Mouse (Mus musculus): ENCODE results near the gene Tiam1. TPM values are rescaled to one million over a fixed set of nuclear protein-coding genes. Genes with fewer than 3 reads are reported as not detected.

The Tiam1 gene
- polyA plus RNA-seq, 1 experiment from 2014 or later, result 16.4 TPM

- Histone ChIP-seq H3K9me3 (no peaks in the 10 kb centered on the region), H3K36me3 (peaks cover 9% of the 10 kb centered on the region; the same call in 1 of the 2 replicates), H3K27me3 (ENCODE audit: insufficient read depth, poor library complexity, severe bottlenecking) (no peaks in the 10 kb centered on the region), H3K4me3 (no peak overlapping the region), H3K27ac (no peak overlapping the region), H3K4me1 (peaks cover 4% of the 10 kb centered on the region; the same call in 1 of the 2 replicates)
- no peak for DNase-seq (ENCODE audit: low spot score)
- 85% methylated on average over 14 of the region's 14 CpGs for WGBS
Measured at GRCm38 (mm10) chr16:89898299-89898625, 245.3 kb downstream of the Tiam1 start.

DNA sequence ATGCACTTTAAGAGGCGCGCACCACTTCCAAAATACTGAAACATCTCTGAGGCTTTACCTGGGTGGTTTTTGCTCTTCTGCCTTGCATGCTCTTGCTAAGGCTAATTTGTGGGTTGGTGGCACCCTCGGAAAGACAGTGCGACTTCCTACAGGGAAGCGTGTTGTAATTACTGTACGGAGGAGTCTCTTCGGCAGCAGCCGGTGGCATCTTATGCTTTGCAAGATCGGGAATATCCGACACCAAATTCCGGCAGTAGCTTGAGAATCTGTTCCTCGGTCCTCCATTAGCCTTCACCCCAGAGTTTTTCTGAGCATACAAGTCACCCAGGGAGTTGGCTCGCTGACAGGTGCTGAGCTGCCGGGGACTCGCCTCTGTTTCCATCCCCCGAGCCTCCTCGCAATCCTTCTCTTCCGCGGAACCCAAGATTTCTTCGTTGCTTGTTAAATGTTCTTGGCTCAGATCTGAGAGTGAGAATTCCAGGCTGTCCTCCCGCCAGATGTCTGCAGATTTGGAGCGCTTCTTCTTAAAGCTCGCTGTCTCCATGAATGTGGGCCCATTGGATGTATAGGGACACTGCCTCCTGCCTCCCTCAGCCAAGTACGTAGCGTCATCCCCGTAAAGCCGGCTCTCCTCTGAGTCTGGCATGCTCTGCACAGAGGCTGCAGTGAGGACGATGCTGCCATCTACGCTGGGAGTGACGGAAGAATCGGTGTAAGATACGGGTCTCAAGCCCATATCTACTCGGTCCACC is 245.8 kb downstream of the Tiam1 start:
- Histone ChIP-seq H3K4me3 (no peak overlapping the region), H3K36me3 (peaks cover 9% of the 10 kb centered on the region; the same call in 1 of the 2 replicates), H3K27me3 (ENCODE audit: insufficient read depth, poor library complexity, severe bottlenecking) (no peaks in the 10 kb centered on the region), H3K4me1 (peaks cover 4% of the 10 kb centered on the region; the same call in 1 of the 2 replicates), H3K9me3 (no peaks in the 10 kb centered on the region), H3K27ac (no peak overlapping the region)
- WGBS, result 84% methylated on average over 33 of the region's 33 CpGs
- DNase-seq (ENCODE audit: low spot score), result no peak

DNA sequence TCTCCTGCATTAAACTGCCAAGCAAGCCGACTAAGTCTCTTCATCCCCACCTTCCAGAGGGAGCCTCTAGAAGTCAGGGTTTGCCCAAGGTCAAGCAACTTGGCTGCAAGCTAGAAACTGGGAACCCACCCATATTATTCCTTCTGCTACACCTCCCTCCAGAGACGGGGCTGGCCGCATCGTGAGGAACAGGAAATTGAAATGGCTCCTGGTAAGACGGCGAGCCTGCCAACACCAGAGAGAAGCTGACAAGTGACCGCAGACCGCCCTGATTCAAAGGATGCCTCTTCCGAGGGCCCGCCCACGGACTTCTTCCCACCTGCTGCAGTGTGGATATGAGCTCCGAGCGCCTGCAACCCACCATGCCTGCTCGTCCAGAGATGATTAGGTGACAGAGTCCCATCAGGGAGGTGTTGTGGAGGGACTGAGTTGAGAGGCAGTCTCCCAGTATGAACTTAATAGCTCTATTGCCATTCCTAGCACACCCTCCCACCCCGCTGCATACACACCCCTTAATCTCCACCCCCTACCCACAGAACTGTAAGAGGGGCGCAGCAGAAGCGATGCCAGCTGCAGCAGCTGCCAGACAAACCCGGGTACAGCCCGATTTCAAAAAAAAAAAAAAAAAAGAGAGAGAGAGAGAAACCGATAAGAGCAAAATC is 246.6 kb downstream of the Tiam1 start:
- Histone ChIP-seq H3K4me1 (peaks cover 4% of the 10 kb centered on the region; the same call in 1 of the 2 replicates), H3K9me3 (no peaks in the 10 kb centered on the region), H3K36me3 (peaks cover 9% of the 10 kb centered on the region; the same call in 1 of the 2 replicates), H3K27me3 (ENCODE audit: insufficient read depth, poor library complexity, severe bottlenecking) (no peaks in the 10 kb centered on the region), H3K27ac (no peak overlapping the region), H3K4me3 (no peak overlapping the region)
- WGBS, result 80% methylated on average over 20 of the region's 20 CpGs
- no peak for DNase-seq (ENCODE audit: low spot score)

GRCm38 (mm10) chr16:89896392-89896791 is 247.2 kb downstream of the Tiam1 start:
- 72% methylated on average over 9 of the region's 9 CpGs for WGBS

DNA sequence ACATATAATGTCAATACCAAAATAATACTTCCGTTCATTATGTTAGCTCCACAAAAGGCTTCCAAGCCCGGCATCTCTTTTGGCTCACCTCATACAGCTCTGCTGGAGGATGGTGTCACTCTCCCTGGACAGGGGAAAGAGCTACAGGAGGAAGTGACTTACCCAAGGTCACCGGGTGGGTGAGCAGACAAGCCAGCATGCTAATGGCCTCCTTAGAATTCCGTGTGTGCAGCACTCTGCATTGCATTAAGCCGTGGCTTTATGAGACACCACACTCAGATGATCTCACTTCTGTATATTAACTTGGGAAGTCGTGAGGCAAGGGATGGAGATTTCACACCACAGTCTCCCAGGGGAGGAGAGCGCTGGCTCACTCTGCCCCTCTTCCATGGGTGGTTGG is 248.3 kb downstream of the Tiam1 start:
- DNase-seq (ENCODE audit: low spot score), result no peak
- no peaks in the 10 kb centered on the region for H3K9me3 ChIP-seq
- H3K4me3 ChIP-seq, result no peak overlapping the region
- H3K4me1 ChIP-seq, result peaks cover 15% of the 10 kb centered on the region
- 85% methylated on average over 7 of the region's 7 CpGs for WGBS
- H3K27me3 ChIP-seq (ENCODE audit: insufficient read depth, poor library complexity, severe bottlenecking), result no peaks in the 10 kb centered on the region
- H3K27ac ChIP-seq, result no peak overlapping the region
- peaks cover 9% of the 10 kb centered on the region; the same call in 1 of the 2 replicates for H3K36me3 ChIP-seq

More at GRCm38 (mm10) chr16:89896392-89896791, 247.2 kb downstream of the Tiam1 start:
- Histone ChIP-seq H3K4me3 (no peak overlapping the region), H3K4me1 (peaks cover 4% of the 10 kb centered on the region; the same call in 1 of the 2 replicates), H3K27ac (no peak overlapping the region), H3K36me3 (peaks cover 9% of the 10 kb centered on the region; the same call in 1 of the 2 replicates), H3K9me3 (no peaks in the 10 kb centered on the region), H3K27me3 (ENCODE audit: insufficient read depth, poor library complexity, severe bottlenecking) (no peaks in the 10 kb centered on the region)
- DNase-seq (ENCODE audit: low spot score), result no peak

GRCm38 (mm10) chr16:89894816-89895215 is 248.8 kb downstream of the Tiam1 start:
- WGBS, result 81% methylated on average over 8 of the region's 8 CpGs
- H3K36me3 ChIP-seq, result peaks cover 9% of the 10 kb centered on the region; the same call in 1 of the 2 replicates
- H3K27me3 ChIP-seq (ENCODE audit: insufficient read depth, poor library complexity, severe bottlenecking), result no peaks in the 10 kb centered on the region
- no peak for DNase-seq (ENCODE audit: low spot score)
- peaks cover 20% of the 10 kb centered on the region for H3K4me1 ChIP-seq
- H3K4me3 ChIP-seq, result no peak overlapping the region
- H3K9me3 ChIP-seq, result no peaks in the 10 kb centered on the region
- H3K27ac ChIP-seq, result no peak overlapping the region

DNA sequence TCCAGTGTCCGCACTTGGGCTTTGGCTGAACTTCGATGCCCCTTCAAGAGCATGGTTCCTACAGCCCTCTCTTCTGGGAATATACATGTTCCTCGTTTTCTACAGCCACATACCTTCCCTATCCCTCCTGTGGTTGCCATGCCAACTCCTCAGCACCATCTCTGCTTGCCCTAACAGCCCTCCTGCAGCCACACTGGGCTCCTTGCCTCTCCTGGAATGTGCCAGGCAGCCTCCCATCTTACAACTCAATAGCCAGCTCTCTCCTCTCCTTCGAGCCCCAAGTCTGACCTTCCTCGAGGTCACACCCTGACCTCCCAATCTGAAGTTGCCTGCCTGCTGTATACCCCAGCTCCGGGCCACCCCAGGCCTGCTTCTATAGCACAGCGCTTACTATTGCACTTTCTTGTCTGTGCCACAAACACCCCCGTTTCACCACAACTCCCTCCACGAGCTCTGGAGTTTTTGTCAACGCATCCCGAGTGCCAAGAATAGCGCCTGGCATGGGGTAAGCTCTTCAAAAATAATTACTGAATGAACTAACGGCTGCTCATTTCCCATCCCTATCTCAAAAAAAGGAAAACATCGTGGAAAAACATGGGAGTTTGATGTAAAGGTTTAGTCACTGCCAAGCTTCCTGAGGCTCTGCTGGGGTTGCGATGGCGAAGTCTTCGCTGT is 252.9 kb downstream of the Tiam1 start:
- H3K27ac ChIP-seq, result no peak overlapping the region
- no peaks in the 10 kb centered on the region for H3K36me3 ChIP-seq
- H3K4me3 ChIP-seq, result no peak overlapping the region
- H3K9me3 ChIP-seq, result no peaks in the 10 kb centered on the region
- H3K27me3 ChIP-seq (ENCODE audit: insufficient read depth, poor library complexity, severe bottlenecking), result no peaks in the 10 kb centered on the region
- WGBS, result 65% methylated on average over 17 of the region's 17 CpGs
- H3K4me1 ChIP-seq, result peaks cover 20% of the 10 kb centered on the region
- no peak for DNase-seq (ENCODE audit: low spot score)

DNA sequence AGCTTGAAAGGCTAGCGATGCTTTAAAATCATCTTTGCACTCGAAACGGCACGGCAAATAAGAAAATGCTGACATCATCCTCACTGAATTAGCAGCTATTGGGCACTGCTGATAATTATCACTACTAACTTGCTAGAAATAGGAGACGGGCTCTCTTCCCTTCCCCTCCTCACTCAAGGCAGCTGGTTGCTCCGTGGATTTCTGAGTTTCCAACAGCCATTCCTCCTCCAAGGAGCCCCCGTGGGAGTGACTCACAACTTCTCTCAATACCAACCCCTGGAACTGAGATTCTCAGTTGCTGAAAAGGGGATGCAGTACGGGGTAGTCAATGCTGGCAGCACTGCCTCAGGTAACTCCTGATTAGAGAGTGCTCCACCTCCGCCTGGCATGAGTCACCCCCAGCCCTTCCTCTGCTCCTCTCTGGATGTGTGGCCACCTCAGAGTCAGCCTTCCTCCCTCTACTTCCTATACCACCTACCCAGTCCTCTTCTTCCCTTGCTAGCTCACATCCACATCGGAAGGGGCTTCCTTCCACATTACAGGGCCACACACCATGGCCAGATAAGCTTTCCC is 253.6 kb downstream of the Tiam1 start:
- no peaks in the 10 kb centered on the region for H3K9me3 ChIP-seq
- H3K4me1 ChIP-seq, result peaks cover 20% of the 10 kb centered on the region
- H3K36me3 ChIP-seq, result no peaks in the 10 kb centered on the region
- no peak overlapping the region for H3K4me3 ChIP-seq
- no peaks in the 10 kb centered on the region for H3K27me3 ChIP-seq (ENCODE audit: insufficient read depth, poor library complexity, severe bottlenecking)
- no peak for DNase-seq (ENCODE audit: low spot score)
- H3K27ac ChIP-seq, result no peak overlapping the region
- 52% methylated on average over 10 of the region's 10 CpGs for WGBS

GRCm38 (mm10) chr16:89886561-89886960 is 257.0 kb downstream of the Tiam1 start:
- Histone ChIP-seq H3K36me3 (peaks cover 7% of the 10 kb centered on the region), H3K27me3 (ENCODE audit: insufficient read depth, poor library complexity, severe bottlenecking) (no peaks in the 10 kb centered on the region), H3K4me1 (peaks cover 35% of the 10 kb centered on the region), H3K4me3 (no peak overlapping the region), H3K9me3 (no peaks in the 10 kb centered on the region), H3K27ac (no peak overlapping the region)
- no peak for DNase-seq (ENCODE audit: low spot score)

DNA sequence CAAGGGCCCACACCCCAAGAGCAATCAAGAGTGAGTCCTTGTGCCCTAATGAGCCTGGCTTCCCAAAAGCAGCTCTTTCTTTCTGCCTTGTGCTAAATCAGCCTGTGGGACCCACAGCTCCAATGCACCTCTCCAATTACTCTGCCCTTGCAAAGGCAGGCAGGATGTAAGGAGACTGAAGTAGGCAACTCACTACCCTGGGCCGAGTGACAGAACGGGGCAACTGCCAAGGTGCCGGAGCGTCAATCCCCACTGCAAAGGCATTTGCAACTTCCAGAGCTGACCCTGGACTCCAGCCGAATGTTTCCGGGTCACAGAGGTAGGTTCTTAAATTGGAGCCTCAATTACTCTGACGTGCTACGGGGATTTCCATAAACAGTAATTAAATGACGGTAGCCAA is 257.9 kb downstream of the Tiam1 start:
- H3K27me3 ChIP-seq (ENCODE audit: insufficient read depth, poor library complexity, severe bottlenecking), result no peaks in the 10 kb centered on the region
- no peaks in the 10 kb centered on the region for H3K9me3 ChIP-seq
- H3K4me1 ChIP-seq, result peaks cover 28% of the 10 kb centered on the region
- 85% methylated on average over 9 of the region's 9 CpGs for WGBS
- no peak for DNase-seq (ENCODE audit: low spot score)
- H3K4me3 ChIP-seq, result no peak overlapping the region
- H3K36me3 ChIP-seq, result peaks cover 7% of the 10 kb centered on the region
- H3K27ac ChIP-seq, result no peak overlapping the region

DNA sequence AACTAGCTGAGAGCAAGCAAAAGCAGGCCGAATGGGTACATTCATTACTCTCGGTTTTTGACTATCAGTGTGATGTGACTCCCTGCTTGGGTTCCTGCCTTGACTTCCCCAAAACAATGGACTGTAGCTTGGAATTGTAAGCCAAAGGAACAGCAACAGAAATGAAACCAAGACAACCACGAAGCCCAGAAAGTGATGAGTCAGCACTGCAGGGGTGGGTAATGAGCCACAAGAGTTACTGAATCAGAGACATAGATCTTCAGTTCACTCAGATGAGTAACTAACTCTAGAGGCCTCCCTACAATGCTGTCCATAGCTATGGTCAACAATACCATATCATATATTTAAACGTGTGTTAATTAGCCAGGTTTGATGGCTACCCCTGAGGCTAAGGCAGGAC is 259.7 kb downstream of the Tiam1 start:
- H3K27me3 ChIP-seq (ENCODE audit: insufficient read depth, poor library complexity, severe bottlenecking), result no peaks in the 10 kb centered on the region
- peaks cover 7% of the 10 kb centered on the region for H3K36me3 ChIP-seq
- H3K4me1 ChIP-seq, result peaks cover 15% of the 10 kb centered on the region
- WGBS, result 95% methylated on average over 4 of the region's 4 CpGs
- H3K4me3 ChIP-seq, result no peak overlapping the region
- H3K9me3 ChIP-seq, result no peaks in the 10 kb centered on the region
- no peak for DNase-seq (ENCODE audit: low spot score)
- no peak overlapping the region for H3K27ac ChIP-seq

DNA sequence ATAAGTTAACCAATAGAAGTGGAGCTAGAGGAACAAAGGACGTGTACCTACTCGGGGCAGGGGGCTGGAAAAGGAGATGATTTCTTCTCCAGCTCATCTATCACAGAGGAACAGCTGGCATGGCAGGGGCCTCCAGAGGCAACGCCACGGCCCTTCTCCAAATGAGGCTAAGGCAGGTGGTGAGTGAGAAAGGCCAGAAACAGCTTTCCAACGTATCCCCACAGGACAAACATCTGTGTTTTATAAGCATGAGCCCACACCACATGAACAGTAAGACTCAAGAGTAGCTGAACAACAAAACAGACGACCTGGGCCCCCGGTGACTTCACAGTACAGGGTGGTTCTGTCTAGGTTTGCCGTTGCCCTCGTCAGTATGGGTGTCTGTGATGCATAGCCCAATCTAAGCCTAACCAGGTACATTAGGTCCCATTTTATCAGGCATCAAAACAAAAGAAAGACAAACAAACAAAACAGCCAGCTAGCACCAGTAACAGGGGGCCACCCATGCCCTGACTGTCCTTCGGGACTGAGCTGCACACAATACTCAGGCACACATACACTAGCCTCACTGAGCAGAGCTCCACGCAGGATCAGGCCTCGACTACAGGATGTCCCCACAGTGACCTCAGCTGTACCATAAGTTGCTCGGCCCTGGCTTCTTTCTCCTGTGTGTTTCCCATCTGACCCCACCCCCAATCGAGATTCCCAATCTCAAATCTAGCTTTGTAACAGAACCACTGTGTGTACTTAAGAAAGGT is 260.9 kb downstream of the Tiam1 start:
- peaks cover 15% of the 10 kb centered on the region for H3K4me1 ChIP-seq
- no peak overlapping the region for H3K4me3 ChIP-seq
- no peaks in the 10 kb centered on the region for H3K27me3 ChIP-seq (ENCODE audit: insufficient read depth, poor library complexity, severe bottlenecking)
- no peak overlapping the region; the same call in 1 of the 2 replicates for H3K27ac ChIP-seq
- DNase-seq (ENCODE audit: low spot score), result no peak
- H3K9me3 ChIP-seq, result no peaks in the 10 kb centered on the region
- H3K36me3 ChIP-seq, result peaks cover 7% of the 10 kb centered on the region
- 51% methylated on average over 14 of the region's 14 CpGs for WGBS

Measured in heart, embryonic 10.5 days (tissue).